Mouse (Mus musculus) liver, embryonic 11.5 days (tissue): ENCODE results near the gene Plekhj1. TPM values are rescaled to one million over a fixed set of nuclear protein-coding genes. Genes with fewer than 3 reads are reported as not detected.
A peak's percentile ranks its signal among the peaks of the same experiment; 100 is the strongest.

ENCODE experiments used
- ATAC-seq: fragments of 200-750 bp; cut with Nextera tagmentation; replicated peaks from 2 replicates; pipeline ENCODE4 v1.8.0; 2017; ENCODE audit warnings: moderate number of reproducible peaks, mild to moderate bottlenecking, moderate TSS enrichment, moderate library complexity; ENCODE audit not compliant: low FRiP score
- DNase-seq: peaks from one replicate; pipeline ENCODE4 v3.0.0-alpha.2; 2017; ENCODE audit warnings: low spot score
- H3K27ac ChIP-seq: fragments of 300-500 bp; sonication (generic); 2 replicates; pipeline ENCODE4 v1.5.1; 2014; ENCODE audit warnings: mild to moderate bottlenecking, low read depth, low read length, control low read depth
- H3K27me3 ChIP-seq: fragments of 300-500 bp; sonication (generic); replicated peaks from 2 replicates; pipeline ENCODE4 v1.6.1; 2014; ENCODE audit warnings: low read length, mixed read lengths; ENCODE audit not compliant: control insufficient read depth, insufficient read depth
- H3K36me3 ChIP-seq: fragments of 300-500 bp; sonication (generic); 2 replicates; pipeline ENCODE4 v1.6.1; 2014; ENCODE audit warnings: mild to moderate bottlenecking, low read length, moderate library complexity, mixed read lengths; ENCODE audit not compliant: control insufficient read depth, insufficient read depth
- H3K4me1 ChIP-seq: fragments of 300-500 bp; sonication (generic); replicated peaks from 2 replicates; pipeline ENCODE4 v1.6.1; 2014; ENCODE audit warnings: low read length, mixed read lengths; ENCODE audit not compliant: control insufficient read depth, insufficient read depth
- H3K4me2 ChIP-seq: fragments of 300-500 bp; sonication (generic); 2 replicates; pipeline ENCODE4 v1.6.1; 2014; ENCODE audit warnings: mild to moderate bottlenecking, control low read depth, moderate library complexity
- H3K4me3 ChIP-seq: fragments of 300-500 bp; sonication (generic); 2 replicates; pipeline ENCODE4 v1.5.1; 2014; ENCODE audit warnings: low read depth, low read length, control low read depth
- H3K9ac ChIP-seq: fragments of 300-500 bp; sonication (generic); 2 replicates; pipeline ENCODE4 v1.6.1; 2014; ENCODE audit warnings: low read depth, low read length, control low read depth
- H3K9me3 ChIP-seq: fragments of 300-500 bp; sonication (generic); 2 replicates; pipeline ENCODE4 v1.6.1; 2016; ENCODE audit warnings: low read length, inconsistent platforms, mixed read lengths; ENCODE audit not compliant: control insufficient read depth
- WGBS: fragments of 180-500 bp; shearing (Covaris S2); extraction: QIAGEN DNeasy Blood & Tissue Kit; methylation state at CpG from one replicate; pipeline ENCODE4 v1.1.7; 2014; 5-methylcytosine and 5-hydroxymethylcytosine counted together
- polyA plus RNA-seq: library from polyadenylated mRNA; unstranded; fragments of >200 nt; fragmentation: Nextera tagmentation; extraction: Ambion mirVana; gene quantifications from 2 replicates; pipeline ENCODE4 v1.2.1, GENCODE M21; 2014

Gene Plekhj1
- polyA plus RNA-seq, 1 experiment from 2014 or later: 188 TPM

GRCm38 (mm10) chr10:80827870-80828420 lies 29.5 kb upstream of the Plekhj1 start:
- WGBS: 75% methylated on average over 10 of the region's 10 CpGs
- peaks cover 4% of the 10 kb centered on the region for H3K27me3 ChIP-seq
- H3K36me3 ChIP-seq: peaks cover 12% of the 10 kb centered on the region
- peak overlapping the region; percentile 69 for H3K4me3 ChIP-seq
- peak overlapping the region; percentile 100 for H3K4me2 ChIP-seq
- DNase-seq (no peak), ATAC-seq (no peak)
- H3K27ac ChIP-seq: no peak overlapping the region
- no peaks in the 10 kb centered on the region for H3K9me3 ChIP-seq
- peak overlapping the region; percentile 85 for H3K9ac ChIP-seq
- H3K4me1 ChIP-seq: peaks cover 50% of the 10 kb centered on the region

GRCm38 (mm10) chr10:80827063-80827869 lies 28.8 kb upstream of the Plekhj1 start:
- Histone ChIP-seq H3K4me1 (peaks cover 50% of the 10 kb centered on the region), H3K4me3 (peak overlapping the region; percentile 69), H3K9ac (peak overlapping the region; percentile 85), H3K36me3 (peaks cover 12% of the 10 kb centered on the region), H3K27ac (peak overlapping the region; percentile 87), H3K27me3 (peaks cover under 1% of the 10 kb centered on the region; the same call in 1 of the 2 replicates), H3K9me3 (no peaks in the 10 kb centered on the region), H3K4me2 (peak overlapping the region; percentile 100)
- WGBS: 7% methylated on average over 28 of the region's 29 CpGs
- DNase-seq (no peak), ATAC-seq (no peak)

- no peaks in the 10 kb centered on the region for H3K27me3 ChIP-seq
- WGBS: under 1% methylated on average over 76 of the region's 82 CpGs
- H3K27ac ChIP-seq: peak within 1 kb of the TSS; percentile 87
- peaks cover 12% of the 10 kb centered on the region for H3K36me3 ChIP-seq
- no peaks in the 10 kb centered on the region for H3K9me3 ChIP-seq
- peaks cover 46% of the 10 kb centered on the region for H3K4me1 ChIP-seq
- peak within 1 kb of the TSS; percentile 85 for H3K9ac ChIP-seq
- peak within 1 kb of the TSS; percentile 69 for H3K4me3 ChIP-seq
- ATAC-seq: peak; percentile 93
- peak; percentile 95 for DNase-seq
- H3K4me2 ChIP-seq: peak within 1 kb of the TSS; percentile 100
These were observed 28.0 kb upstream of the Plekhj1 start, which contains the start of gene Oaz1 for GRCm38 (mm10) chr10:80826151-80827062. TSS of gene Oaz1 (plus strand) at chr10:80826656.

DNA sequence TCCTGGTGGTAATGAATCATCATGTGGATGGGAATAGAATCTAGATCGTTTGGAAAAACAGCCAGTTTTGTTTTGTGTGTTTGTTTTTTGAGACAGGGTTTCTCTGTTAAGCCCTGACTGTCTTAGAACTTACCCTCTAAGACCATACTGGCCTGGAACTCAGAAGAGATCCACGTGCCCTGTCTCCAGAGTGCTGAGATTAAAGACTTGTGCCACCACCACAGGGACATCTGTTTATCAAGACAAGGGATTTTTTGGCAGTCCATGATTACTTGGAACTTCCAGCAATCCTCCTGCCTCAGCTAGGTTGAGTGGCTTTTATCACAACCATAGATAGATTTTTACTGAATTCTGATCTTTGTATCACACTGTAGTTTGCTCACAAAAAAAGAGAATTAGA lies 26.4 kb upstream of the Plekhj1 start:
- no peak for ATAC-seq
- no peaks in the 10 kb centered on the region for H3K27me3 ChIP-seq
- no peak overlapping the region for H3K4me3 ChIP-seq
- peaks cover 11% of the 10 kb centered on the region for H3K36me3 ChIP-seq
- no peak for DNase-seq
- H3K4me1 ChIP-seq: peaks cover 32% of the 10 kb centered on the region
- no peak overlapping the region for H3K9ac ChIP-seq
- WGBS: 56% methylated on average over 2 of the region's 2 CpGs
- no peak overlapping the region for H3K27ac ChIP-seq
- H3K9me3 ChIP-seq: no peaks in the 10 kb centered on the region
- H3K4me2 ChIP-seq: peak overlapping the region; percentile 2; the same call in 1 of the 2 replicates

DNA sequence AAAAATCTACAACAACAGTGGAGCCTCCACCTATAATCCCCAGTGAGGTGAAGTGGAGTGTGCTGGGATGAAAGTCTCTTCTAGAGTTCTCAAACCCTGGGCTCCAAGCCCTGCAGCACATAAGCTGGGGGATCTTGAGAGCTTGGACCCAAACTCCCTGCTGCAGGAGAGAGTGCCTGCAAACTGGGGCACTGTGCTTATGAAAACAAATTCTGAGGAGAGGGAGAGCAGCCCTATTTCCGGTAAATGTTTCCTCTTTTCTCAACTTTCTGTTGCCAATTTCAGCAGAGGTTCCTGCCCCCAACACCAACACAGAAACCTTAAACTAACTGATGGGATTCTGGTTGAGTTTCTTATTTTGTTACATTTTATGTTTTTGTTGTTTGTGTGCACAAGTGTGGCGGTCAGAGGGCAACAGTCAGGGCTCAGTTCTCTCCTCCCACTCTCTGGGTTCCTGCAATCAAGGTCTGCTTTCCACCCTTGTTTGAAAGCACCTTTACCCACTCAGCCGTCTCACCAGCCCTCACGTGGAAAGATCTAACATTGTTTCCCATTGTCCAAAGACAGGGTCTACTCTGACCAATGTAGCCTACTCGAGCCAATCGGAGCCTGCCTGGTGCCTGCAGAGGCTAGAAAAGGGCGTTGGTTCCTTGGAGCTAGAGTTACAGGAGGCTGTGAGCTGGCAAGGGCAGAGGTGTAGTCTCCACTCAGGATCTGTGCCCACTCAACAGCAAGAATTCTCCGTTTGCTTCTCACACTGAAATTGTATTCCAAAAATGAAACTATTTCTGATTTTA lies 25.6 kb upstream of the Plekhj1 start:
- no peaks in the 10 kb centered on the region for H3K9me3 ChIP-seq
- ATAC-seq (no peak), DNase-seq (no peak)
- 60% methylated on average over 8 of the region's 8 CpGs for WGBS
- H3K4me3 ChIP-seq: no peak overlapping the region
- peak overlapping the region; percentile 17 for H3K4me2 ChIP-seq
- no peaks in the 10 kb centered on the region for H3K27me3 ChIP-seq
- H3K27ac ChIP-seq: peak overlapping the region; percentile 49; the same call in 1 of the 2 replicates
- peaks cover 3% of the 10 kb centered on the region; the same call in 1 of the 2 replicates for H3K36me3 ChIP-seq
- H3K4me1 ChIP-seq: peaks cover 32% of the 10 kb centered on the region
- no peak overlapping the region for H3K9ac ChIP-seq

GRCm38 (mm10) chr10:80823316-80823715 lies 24.9 kb upstream of the Plekhj1 start:
- Histone ChIP-seq H3K4me1 (peaks cover 29% of the 10 kb centered on the region), H3K4me2 (no peak overlapping the region), H3K27me3 (no peaks in the 10 kb centered on the region), H3K36me3 (peaks cover under 1% of the 10 kb centered on the region; the same call in 1 of the 2 replicates), H3K27ac (no peak overlapping the region), H3K9me3 (no peaks in the 10 kb centered on the region), H3K9ac (no peak overlapping the region), H3K4me3 (no peak overlapping the region)
- WGBS: 89% methylated on average over 1 of the region's 1 CpGs
- no peak for ATAC-seq
- DNase-seq: no peak

DNA sequence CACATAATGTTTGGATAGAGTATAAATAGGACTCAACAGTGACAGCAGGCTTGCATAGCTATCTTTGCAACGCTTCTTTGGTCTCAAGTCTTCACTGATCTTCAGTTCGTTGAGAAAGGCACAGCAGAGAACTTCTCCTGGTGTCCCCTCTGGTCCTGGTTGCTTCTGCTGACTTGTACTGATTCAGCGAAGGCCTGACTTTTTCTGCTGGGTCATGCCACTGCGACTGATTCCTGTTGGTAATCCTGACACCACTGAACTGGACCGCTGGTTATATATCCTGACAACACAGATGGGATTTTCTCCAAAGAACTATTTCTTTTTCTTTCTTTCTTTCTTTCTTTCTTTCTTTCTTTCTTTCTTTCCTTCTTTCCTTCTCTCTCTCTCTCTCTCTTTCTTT lies 24.1 kb upstream of the Plekhj1 start:
- Histone ChIP-seq H3K27me3 (no peaks in the 10 kb centered on the region), H3K9ac (no peak overlapping the region), H3K4me2 (no peak overlapping the region), H3K9me3 (no peaks in the 10 kb centered on the region), H3K4me3 (no peak overlapping the region), H3K27ac (no peak overlapping the region), H3K4me1 (peaks cover 22% of the 10 kb centered on the region), H3K36me3 (no peaks in the 10 kb centered on the region; the same call in 1 of the 2 replicates)
- DNase-seq (no peak), ATAC-seq (no peak)
- 85% methylated on average over 5 of the region's 5 CpGs for WGBS

DNA sequence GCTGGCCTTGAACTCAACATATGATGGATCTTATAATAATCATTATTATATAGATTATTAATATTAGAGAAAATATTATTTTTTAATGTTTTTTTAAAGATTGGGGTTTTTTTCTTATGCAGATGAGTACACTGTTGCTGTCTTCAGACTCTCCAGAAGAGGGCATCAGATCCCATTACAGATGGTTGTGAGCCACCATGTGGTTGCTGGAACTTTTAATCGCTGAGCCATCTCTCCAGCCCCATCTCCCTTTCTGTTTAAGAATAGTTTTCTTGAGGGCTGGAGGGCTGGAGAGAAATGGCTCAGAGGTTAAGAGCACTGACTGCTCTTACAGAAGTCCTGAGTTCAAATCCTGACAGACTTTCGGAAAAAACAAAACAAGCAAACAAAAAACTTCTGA lies 23.6 kb upstream of the Plekhj1 start:
- DNase-seq: no peak

More for the DNA sequence above, 23.6 kb upstream of the Plekhj1 start:
- WGBS: 42% methylated on average over 2 of the region's 2 CpGs
- Histone ChIP-seq H3K4me3 (no peak overlapping the region), H3K4me1 (peaks cover 20% of the 10 kb centered on the region), H3K9ac (no peak overlapping the region), H3K27me3 (no peaks in the 10 kb centered on the region), H3K9me3 (no peaks in the 10 kb centered on the region), H3K27ac (no peak overlapping the region), H3K4me2 (no peak overlapping the region), H3K36me3 (no peaks in the 10 kb centered on the region)
- ATAC-seq: no peak
